Mouse (Mus musculus): ENCODE measurements around the gene Vmn1r209.
"Not testable (repeated sequence)": the region's sequence is repeated elsewhere in the genome, so short reads cannot be mapped to it uniquely, and the experiment has no call there.

The Vmn1r209 gene

GRCm38 (mm10) chr13:22809582-22809981, at the start of gene Vmn1r209:
Gene Vmn1r209 (minus strand): TSS chr13:22809682.
- not testable (repeated sequence) for DNase-seq (ENCODE audit: low read depth)

DNA sequence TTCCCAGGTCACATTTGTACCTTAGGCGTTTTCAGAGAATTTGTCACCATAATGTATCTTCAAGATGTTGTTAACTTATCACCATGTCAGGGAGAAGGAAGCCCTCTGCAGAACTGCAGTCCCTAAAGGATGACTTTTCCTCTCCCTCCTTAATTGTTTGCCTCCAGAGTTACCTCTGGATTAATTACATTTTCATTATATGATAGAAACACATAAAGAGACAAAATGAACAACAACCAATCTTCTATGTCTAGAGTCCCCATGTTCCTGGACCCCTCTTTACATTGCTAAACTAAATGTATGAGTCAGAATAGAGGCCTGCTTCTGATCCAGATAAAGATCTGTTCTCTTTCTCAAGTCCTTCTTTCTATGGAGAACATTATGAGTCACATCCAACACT, 48.0 kb upstream of the Vmn1r209 start, which contains the start of gene Vmn1r211:
Gene Vmn1r211 (minus strand): TSS at position 101 of the 400 bp plus-strand sequence.
- peak; percentile 0 for DNase-seq (ENCODE audit: low read depth)

GRCm38 (mm10) chr13:22854760-22855159, 45.3 kb upstream of the Vmn1r209 start:
- DNase-seq (ENCODE audit: low read depth): no peak

DNA sequence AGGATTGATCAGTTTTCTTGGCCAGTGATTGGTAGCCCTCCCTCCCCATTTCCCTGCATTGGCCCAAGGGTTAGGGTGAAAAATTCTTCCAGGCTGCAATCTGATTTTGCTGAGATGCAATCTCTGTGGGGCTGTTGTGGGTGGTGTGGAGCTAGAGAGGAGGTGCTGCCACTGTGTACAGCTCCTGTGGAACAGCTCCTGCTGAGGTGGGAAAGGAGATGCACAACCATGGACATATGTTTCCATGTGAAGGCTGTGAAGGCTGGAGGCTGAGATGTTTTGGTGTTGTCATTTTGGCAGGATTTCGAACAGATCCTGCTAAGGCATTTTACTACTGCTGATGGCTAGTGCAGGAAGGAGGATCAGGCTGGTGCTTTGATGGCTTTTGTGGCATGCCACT, 37.3 kb upstream of the Vmn1r209 start:
- DNase-seq (ENCODE audit: low read depth): no peak

DNA sequence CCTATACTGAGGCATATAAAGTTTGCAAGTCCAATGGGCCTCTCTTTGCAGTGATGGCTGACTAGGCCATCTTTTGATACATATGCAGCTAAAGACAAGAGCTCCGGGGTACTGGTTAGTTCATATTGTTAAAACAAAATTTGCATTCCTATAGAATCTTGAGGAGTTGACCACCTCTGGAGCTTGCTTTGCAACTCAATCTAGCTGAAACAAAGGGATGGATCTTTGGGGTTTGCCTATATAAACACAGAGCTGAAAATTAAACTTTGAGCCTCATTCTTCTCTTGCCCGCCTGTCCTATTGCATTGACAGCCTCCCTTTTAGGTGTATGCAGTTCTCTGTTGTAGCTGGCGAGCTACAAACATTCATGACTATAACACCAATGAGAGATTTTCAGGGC, 34.8 kb upstream of the Vmn1r209 start:
- DNase-seq (ENCODE audit: low read depth): not testable (repeated sequence)

DNA sequence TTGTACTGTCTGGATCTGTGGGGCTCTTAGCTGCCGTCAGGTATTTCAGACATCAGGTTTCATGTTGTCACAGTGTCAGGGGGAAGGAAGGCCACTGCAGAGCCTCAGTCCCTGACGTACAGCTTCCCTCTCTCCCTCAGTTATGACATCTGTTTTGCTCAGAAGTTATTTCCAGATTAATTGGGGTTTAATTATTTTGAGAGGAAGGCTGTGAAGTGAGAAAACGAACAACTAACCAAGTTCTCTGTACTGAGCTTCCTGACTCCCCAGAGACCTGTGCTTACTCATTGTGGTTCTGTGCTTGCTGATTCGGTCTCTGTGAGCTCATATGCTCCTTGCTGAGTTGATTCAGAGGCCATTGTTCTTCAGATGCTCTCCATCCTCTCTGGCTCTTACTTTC, 21.8 kb upstream of the Vmn1r209 start, which contains the start of gene Vmn1r210:
Gene Vmn1r210 (minus strand): TSS at position 101 of the 400 bp plus-strand sequence.
- no peak for DNase-seq (ENCODE audit: low read depth)

DNA sequence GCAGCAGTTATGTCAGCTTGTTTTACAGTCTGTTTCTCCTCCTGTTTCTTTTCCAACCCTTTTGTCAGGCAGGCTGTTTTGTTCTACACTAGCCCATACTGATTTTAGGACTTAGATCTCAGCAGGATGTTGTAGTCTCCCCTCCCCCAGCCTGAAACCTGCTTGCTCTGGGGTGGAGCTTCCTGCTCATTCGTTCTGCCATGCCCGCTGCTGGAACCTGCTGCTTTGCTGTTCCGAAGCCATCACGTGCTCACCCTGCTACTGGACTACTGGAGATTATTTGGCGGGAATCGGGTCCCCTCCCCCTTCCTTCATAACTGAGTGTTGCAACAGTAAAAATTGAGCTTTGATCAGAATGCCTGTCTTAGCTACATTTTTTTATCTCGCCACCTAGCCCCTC, 19.9 kb upstream of the Vmn1r209 start:
- DNase-seq (ENCODE audit: low read depth): not testable (repeated sequence)

DNA sequence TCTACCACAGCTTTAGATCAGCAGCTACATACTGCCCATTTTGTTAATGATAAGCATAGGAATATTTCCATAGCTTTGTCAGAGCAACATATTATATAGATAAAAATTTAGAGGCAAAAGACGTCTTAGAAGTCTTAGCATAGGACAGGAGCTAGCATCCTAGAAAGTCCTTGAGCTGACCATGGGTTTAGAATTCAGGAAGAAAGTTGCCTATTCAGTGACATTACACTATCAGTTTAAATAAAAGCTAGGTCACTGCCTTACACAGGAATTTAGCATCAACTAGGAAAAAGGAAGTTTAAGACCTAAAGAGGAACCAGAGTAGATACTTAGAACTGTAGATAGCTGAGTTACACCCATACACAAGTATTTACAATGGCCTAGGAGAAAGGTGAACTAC, 12.1 kb upstream of the Vmn1r209 start:
- DNase-seq (ENCODE audit: low read depth): not testable (repeated sequence)

DNA sequence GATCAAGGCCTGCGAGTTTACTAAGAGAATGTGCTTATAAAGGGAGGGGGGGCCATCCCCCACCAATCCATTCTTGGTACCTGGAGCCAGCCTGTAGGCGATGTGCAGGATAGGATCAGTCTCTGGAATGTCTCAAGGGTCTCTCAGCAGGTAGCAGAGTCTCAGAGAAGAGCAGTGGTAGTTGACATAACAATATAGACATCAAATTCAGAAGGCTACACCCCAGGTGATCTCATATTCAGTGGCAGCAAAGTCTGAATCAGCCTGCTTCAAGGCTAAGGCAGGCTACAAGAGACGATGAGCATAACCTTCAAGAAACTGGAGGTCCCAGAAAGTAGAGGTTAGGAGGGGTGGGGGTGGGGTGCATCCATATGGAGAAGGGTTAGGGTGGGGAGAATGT, 21.4 kb downstream of the Vmn1r209 start:
- not testable (repeated sequence) for DNase-seq (ENCODE audit: low read depth)

- not testable (repeated sequence) for DNase-seq (ENCODE audit: low read depth)
These were observed 25.3 kb downstream of the Vmn1r209 start for GRCm38 (mm10) chr13:22784159-22784558.

- not testable (repeated sequence) for DNase-seq (ENCODE audit: low read depth)
These were observed 32.2 kb downstream of the Vmn1r209 start, which contains the start of gene Vmn1r208 for GRCm38 (mm10) chr13:22777300-22777699. Gene Vmn1r208 (minus strand): TSS chr13:22777400.

DNA sequence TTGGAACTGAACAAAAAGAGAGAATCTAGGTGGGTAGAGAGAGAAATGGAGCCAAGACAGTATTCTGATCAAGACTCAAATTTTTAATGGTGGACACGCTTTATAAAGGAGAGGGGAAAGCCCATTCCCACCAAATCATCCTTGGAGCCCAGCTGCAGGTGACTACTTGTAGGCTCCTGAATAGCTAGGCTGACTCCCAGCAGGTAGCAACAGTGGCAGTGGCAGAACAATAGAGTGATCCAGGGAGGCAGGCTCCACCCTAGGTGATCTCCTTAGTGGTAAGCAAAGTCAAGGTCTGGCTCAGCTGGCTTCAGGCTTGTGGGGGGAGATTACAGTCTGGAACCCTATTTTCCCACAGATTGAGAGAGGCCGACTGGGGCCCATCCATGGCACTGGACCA, 37.9 kb downstream of the Vmn1r209 start:
- not testable (repeated sequence) for DNase-seq (ENCODE audit: low read depth)
